Mouse (Mus musculus) E14TG2a.4 (cell line): ENCODE measurements around the gene Ddit4.

ENCODE experiments used
- H3K27me3 ChIP-seq: 2 replicates; pipeline ENCODE4 v1.6.1; 2014; ENCODE audit warnings: low read length, control low read depth; ENCODE audit not compliant: insufficient read depth
- H3K36me3 ChIP-seq: 2 replicates; pipeline ENCODE4 v1.6.1; 2014; ENCODE audit warnings: low read length, control low read depth; ENCODE audit not compliant: insufficient read depth
- H3K4me1 ChIP-seq: replicated peaks from 2 replicates; pipeline ENCODE4 v1.6.1; 2014; ENCODE audit warnings: low read depth, low read length, control low read depth
- H3K4me3 ChIP-seq: replicated peaks from 2 replicates; pipeline ENCODE4 v1.5.1; 2014; ENCODE audit warnings: mild to moderate bottlenecking, low read length
- H3K9me3 ChIP-seq: 2 replicates; pipeline ENCODE4 v1.6.1; 2014; ENCODE audit warnings: low read length, control low read depth
- CTCF ChIP-seq: conservative IDR thresholded peaks from 2 replicates; pipeline ENCODE4 v1.5.1; 2014; ENCODE audit warnings: low read length
- NANOG ChIP-seq: IDR thresholded peaks from 2 replicates; pipeline ENCODE4 v1.6.1; 2014; ENCODE audit warnings: borderline replicate concordance, low read length, mixed read lengths
- POU5F1 ChIP-seq: IDR thresholded peaks from 2 replicates; pipeline ENCODE4 v1.6.1; 2014; ENCODE audit warnings: low read length, borderline replicate concordance

Gene Ddit4

GRCm38 (mm10) chr10:59911091-59911490 lies 40.5 kb downstream of the Ddit4 start:
- peaks cover 88% of the 10 kb centered on the region for H3K4me1 ChIP-seq
- H3K4me3 ChIP-seq = peak overlapping the region; percentile 70
- H3K9me3 ChIP-seq = no peaks in the 10 kb centered on the region
- no peaks in the 10 kb centered on the region for H3K36me3 ChIP-seq
- TF ChIP-seq POU5F1 (no peak), CTCF (no peak), NANOG (no peak)
- peaks cover 29% of the 10 kb centered on the region for H3K27me3 ChIP-seq

- no peaks in the 10 kb centered on the region for H3K36me3 ChIP-seq
- peaks cover 77% of the 10 kb centered on the region for H3K4me1 ChIP-seq
- H3K4me3 ChIP-seq = peak overlapping the region; percentile 66
- TF ChIP-seq POU5F1 = no peak
- TF ChIP-seq CTCF = no peak
- no peak for TF ChIP-seq NANOG
- no peaks in the 10 kb centered on the region for H3K9me3 ChIP-seq
- peaks cover 29% of the 10 kb centered on the region for H3K27me3 ChIP-seq
Measured at GRCm38 (mm10) chr10:59909357-59909847, 42.2 kb downstream of the Ddit4 start.

- H3K36me3 ChIP-seq = no peaks in the 10 kb centered on the region
- H3K27me3 ChIP-seq = peaks cover 30% of the 10 kb centered on the region
- H3K4me3 ChIP-seq = no peak overlapping the region
- no peaks in the 10 kb centered on the region for H3K9me3 ChIP-seq
- no peak for TF ChIP-seq CTCF
- TF ChIP-seq NANOG = no peak
- no peak for TF ChIP-seq POU5F1
- H3K4me1 ChIP-seq = peaks cover 75% of the 10 kb centered on the region
Measured at GRCm38 (mm10) chr10:59908776-59909315, 42.8 kb downstream of the Ddit4 start.

- TF ChIP-seq CTCF (no peak), NANOG (no peak), POU5F1 (no peak)
- peaks cover 77% of the 10 kb centered on the region for H3K4me1 ChIP-seq
- H3K27me3 ChIP-seq = peaks cover 31% of the 10 kb centered on the region
- no peaks in the 10 kb centered on the region for H3K36me3 ChIP-seq
- H3K9me3 ChIP-seq = no peaks in the 10 kb centered on the region
- 0 out of 2 replicates have a peak overlapping the region, but pooled peaks have one; percentile 39 for H3K4me3 ChIP-seq
Measured at GRCm38 (mm10) chr10:59907695-59908299, 43.8 kb downstream of the Ddit4 start.

- TF ChIP-seq POU5F1 (no peak), NANOG (no peak)
- no peaks in the 10 kb centered on the region for H3K9me3 ChIP-seq
- 0 out of 2 replicates have a peak overlapping the region, but pooled peaks have one; percentile 17 for H3K4me3 ChIP-seq
- H3K36me3 ChIP-seq = no peaks in the 10 kb centered on the region
- H3K4me1 ChIP-seq = peaks cover 77% of the 10 kb centered on the region
- H3K27me3 ChIP-seq = peaks cover 25% of the 10 kb centered on the region
Measured at GRCm38 (mm10) chr10:59907080-59907609, 44.5 kb downstream of the Ddit4 start.

GRCm38 (mm10) chr10:59903170-59903569 lies 48.5 kb downstream of the Ddit4 start:
- Histone ChIP-seq H3K9me3 (no peaks in the 10 kb centered on the region), H3K4me3 (0 out of 2 replicates have a peak overlapping the region, but pooled peaks have one; percentile 43), H3K27me3 (peaks cover 5% of the 10 kb centered on the region; the same call in 1 of the 2 replicates), H3K4me1 (peaks cover 80% of the 10 kb centered on the region), H3K36me3 (peaks cover 4% of the 10 kb centered on the region)
- TF ChIP-seq CTCF (no peak), POU5F1 (no peak), NANOG (no peak)

GRCm38 (mm10) chr10:59902606-59902990 lies 49.0 kb downstream of the Ddit4 start:
- TF ChIP-seq NANOG = no peak
- no peak for TF ChIP-seq CTCF
- no peak for TF ChIP-seq POU5F1
- Histone ChIP-seq H3K9me3 (no peaks in the 10 kb centered on the region), H3K36me3 (peaks cover 8% of the 10 kb centered on the region), H3K4me1 (peaks cover 80% of the 10 kb centered on the region), H3K4me3 (peak overlapping the region; percentile 43), H3K27me3 (peaks cover 5% of the 10 kb centered on the region; the same call in 1 of the 2 replicates)

GRCm38 (mm10) chr10:59901986-59902605 lies 49.5 kb downstream of the Ddit4 start:
- H3K27me3 ChIP-seq = peaks cover 5% of the 10 kb centered on the region; the same call in 1 of the 2 replicates
- H3K9me3 ChIP-seq = no peaks in the 10 kb centered on the region
- TF ChIP-seq NANOG (no peak), CTCF (no peak), POU5F1 (no peak)
- peaks cover 80% of the 10 kb centered on the region for H3K4me1 ChIP-seq
- peaks cover 13% of the 10 kb centered on the region for H3K36me3 ChIP-seq
- peak overlapping the region; percentile 43 for H3K4me3 ChIP-seq
